Mouse (Mus musculus) frontal cortex, adult 2 months (tissue): ENCODE measurements at regions not wholly inside any gene's neighbourhood (a gene's known extent, or its start where the extent isn't known, plus 50 kb on each side); places are given as distances from the start of the nearest gene placed in this dataset.
"Not testable (repeated sequence)": the region's sequence is repeated elsewhere in the genome, so short reads cannot be mapped to it uniquely, and the experiment has no call there.

Source experiments
- DNase-seq, 2 experiments: peaks; one replicate each; pipeline ENCODE4 v3.0.0; 2022; ENCODE audit warnings: low spot score in 1 of 2; ENCODE audit errors: extremely low spot score in 1 of 2

- not testable (repeated sequence) for DNase-seq
Observed at GRCm38 (mm10) chr16:8914183-8914582, 84.3 kb downstream of the 1810013L24Rik start.

DNA sequence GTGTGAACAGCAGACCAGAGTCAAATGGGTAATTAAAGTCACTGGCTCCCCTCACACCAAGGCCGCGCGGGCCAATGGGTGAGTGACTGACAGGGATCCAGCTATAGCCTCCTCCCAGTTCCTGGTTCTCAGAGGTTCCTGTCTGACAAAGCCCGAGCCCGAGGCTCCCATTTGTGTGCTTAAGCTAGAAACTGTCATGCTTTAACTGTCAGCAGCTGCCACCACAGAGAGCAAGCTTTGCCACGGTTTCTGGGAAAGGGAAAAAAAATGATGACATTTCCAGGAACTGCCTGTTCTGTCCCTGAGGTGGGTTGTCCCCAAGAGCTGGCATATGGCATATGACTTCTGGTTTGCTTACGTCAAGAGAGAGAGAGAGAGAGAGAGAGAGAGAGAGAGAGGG, 86.2 kb downstream of the 1810013L24Rik start:
- DNase-seq, result peak in 1 of 2 experiments; percentile 18

DNA sequence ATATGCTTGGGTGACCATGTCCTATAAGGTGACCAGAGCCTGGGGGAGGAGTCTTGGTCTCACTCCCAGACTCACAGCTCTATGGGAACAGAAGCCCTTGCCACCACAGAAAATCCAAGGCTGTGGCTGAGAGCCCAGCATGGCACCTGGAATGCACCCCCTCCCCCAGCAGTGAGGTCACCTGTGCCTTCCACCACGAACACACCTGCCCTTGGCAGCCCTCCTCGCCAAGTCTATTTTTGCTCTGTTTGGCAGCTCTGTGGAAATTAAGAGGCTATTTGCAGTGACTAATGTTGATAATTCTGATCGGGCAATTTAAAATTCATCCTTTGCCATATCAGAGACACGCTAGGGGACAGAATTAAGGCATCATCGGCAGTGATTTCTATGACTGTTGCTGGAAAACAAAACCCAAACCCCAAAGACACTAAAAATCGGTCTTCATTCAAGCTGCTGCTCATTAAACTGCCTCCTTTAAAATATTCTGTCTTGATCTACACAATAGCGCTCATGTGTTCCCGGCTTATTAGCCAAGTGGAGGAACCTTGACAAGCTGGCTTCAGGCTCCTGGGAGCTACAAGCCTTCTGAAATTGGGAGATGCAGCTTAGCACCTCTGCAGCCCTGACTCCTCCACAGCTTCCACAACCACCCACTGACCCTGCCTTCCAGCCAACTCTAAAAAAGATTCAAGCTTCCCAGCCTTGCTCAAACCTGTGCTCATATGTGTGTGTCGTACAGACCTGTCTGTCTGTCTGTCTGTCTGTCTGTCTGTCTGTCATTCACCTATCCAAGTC, 89.0 kb downstream of the 1810013L24Rik start:
- peak; percentile 15 to 56 for DNase-seq

DNA sequence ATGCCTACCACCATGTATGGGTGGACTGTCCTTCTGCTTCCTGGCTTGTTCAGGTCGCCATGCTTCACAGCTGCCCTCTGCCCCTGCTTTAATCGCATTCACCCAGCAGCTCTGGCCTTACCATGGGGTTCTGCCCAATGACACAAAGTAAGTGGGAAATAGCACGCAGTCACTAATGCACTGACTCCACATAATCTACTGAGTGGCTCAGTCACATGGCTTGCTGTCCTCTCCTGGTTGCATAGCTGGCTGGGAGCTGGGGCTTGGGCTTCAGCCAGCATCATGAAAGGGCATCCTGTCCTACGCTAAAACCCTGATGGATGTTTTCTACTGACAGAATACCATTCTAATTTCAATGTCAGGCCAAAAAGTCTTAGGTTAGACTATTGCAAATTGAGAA, 94.8 kb downstream of the 1810013L24Rik start:
- DNase-seq, result no peak

GRCm38 (mm10) chr16:8931961-8932360, 102.1 kb downstream of the 1810013L24Rik start:
- no peak for DNase-seq

DNA sequence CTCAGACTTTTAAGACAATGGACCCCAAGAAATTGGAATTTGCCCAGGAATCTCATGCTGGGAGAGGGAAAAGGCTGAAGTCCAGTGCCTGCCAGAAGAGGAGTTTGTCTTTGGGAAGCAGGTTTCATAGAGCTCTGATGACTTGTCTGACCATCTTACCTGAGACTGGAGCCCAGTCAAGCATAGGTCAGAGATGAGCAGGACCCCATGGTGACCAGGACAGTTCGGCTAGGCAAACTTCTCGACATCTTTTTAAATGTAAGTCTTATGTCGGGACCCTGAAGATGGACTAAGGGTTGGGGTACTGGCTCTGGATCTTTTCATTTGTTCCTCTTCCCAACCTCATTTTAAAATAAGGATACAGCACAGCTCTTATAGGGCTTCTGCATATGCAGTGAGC, 103.2 kb downstream of the 1810013L24Rik start:
- no peak for DNase-seq

- DNase-seq, result no peak
Observed at GRCm38 (mm10) chr16:8936446-8936845, 106.5 kb downstream of the 1810013L24Rik start.

- peak; percentile 81 to 89 for DNase-seq
Observed at GRCm38 (mm10) chr16:8938516-8938915, 108.6 kb downstream of the 1810013L24Rik start.

DNA sequence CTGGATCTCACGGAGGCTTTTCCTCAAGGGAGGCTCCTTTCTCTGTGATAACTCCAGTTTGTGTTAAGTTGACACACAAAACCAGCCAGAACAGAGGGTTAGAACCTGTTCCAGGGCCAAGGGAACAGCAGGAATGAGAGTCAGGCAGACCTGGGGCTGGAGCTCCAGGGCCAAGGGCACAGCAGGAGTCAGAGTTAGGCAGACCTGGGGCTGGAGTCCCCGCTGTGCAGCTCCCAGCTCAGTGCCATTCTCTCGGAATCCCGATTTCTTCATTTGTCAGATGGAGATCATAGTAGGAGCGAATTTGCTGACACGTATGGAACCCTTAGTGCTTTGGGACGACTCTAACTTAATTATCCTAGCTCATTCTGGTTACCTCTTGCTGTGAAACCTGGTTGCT, 109.2 kb downstream of the 1810013L24Rik start:
- no peak for DNase-seq

GRCm38 (mm10) chr16:8944412-8945102, 114.7 kb downstream of the 1810013L24Rik start:
- DNase-seq, result peak in 1 of 2 experiments; percentile 37

DNA sequence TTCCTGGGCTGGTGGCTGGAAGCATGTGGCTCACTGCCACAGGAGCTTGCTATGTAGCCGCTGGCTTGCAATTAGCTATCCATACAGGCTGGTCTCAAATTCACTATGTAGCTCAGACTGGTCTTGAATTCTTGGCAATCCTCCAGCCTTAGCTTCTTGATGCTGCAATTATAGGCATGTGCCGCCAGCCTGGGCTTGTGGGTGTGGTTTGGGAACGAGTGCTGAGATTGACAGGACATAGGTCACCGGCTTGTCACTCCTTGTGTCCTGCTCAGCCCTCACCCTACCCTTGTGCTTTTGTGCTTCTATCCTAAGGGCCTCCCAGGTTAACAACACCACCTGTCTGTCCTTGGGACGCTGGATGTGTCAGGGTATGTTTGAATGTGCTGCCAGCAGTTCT, 117.9 kb downstream of the 1810013L24Rik start:
- DNase-seq, result no peak

DNA sequence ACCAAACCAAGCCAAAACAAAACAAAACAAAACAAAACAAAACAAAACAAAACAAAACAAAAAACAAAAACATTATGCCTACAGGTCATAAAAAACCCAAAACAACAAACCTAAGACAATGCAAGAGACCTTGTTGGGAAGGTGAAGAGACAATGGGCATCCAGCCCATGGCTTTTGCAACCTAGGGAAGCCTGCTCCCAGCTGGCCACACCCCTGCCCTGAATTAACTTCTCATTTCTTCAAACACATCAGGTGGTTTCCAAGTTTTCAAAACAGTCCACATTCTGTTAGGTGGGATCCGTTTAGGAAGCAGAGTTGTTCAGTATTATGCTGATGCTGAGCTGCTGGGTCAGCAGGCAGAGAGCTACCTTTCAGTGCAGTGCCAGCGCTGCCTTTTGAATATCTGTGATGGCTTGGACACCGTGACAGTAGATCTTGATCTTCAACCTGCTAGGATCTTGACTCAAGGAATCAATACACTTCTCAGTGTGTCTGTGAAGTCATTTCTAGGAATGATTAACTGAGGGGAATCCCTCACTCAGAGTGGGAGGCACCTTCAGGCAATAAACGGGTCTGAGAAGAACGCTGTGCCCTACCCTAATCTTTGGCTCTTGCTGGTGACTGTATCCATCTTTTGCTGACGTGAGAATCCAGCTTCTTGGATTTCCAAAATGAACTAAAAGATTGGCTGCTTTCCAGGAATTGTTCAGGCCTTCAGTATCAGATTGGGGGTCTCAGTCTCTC, 121.4 kb downstream of the 1810013L24Rik start:
- no peak for DNase-seq

DNA sequence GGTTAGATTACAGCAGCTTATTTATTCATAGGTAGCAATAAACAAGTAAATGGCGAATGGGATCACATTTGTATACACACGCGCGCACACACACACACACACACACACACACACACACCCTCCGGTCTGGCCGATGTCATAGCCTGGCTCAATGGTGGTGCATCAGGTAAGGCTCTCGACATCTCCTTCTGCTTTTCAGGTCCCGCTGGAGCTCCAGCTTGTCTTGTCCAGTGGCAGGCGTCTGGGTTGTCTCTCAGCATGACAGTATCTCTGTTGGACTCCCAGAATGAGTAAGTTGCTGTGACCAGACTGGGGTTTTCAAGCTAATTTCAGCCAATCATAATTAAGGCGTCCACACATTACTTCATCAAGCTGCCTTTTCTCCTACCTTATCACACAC, 131.8 kb downstream of the 1810013L24Rik start:
- DNase-seq, result no peak

- DNase-seq, result peak; percentile 85
Observed at GRCm38 (mm10) chr16:8993521-8994250, 163.8 kb downstream of the 1810013L24Rik start.

- no peak for DNase-seq
Observed at GRCm38 (mm10) chr16:8994521-8994920, 164.6 kb downstream of the 1810013L24Rik start.

- no peak for DNase-seq
Observed at GRCm38 (mm10) chr16:8997250-8997649, 167.3 kb downstream of the 1810013L24Rik start.

DNA sequence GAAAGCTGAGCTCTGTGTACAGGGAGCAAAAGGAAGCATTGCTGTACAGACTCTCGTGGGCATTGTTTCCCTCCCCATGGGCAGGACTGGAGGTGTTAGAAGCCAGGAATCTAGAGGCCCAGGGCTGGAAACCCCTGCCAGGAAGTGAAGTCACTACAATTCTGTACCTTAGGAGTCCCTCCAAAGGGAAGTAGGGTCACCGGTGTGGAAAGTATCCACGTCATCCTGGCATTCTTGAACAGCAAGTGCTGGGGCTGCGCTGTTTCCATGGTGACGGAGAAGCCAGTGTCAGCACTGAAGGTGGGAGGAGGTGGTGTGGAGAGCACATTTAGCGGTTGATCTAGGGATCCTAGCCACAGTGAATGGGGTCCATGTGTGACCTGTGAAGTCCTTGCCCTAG, 174.1 kb downstream of the 1810013L24Rik start:
- peak; percentile 66 to 82 for DNase-seq

DNA sequence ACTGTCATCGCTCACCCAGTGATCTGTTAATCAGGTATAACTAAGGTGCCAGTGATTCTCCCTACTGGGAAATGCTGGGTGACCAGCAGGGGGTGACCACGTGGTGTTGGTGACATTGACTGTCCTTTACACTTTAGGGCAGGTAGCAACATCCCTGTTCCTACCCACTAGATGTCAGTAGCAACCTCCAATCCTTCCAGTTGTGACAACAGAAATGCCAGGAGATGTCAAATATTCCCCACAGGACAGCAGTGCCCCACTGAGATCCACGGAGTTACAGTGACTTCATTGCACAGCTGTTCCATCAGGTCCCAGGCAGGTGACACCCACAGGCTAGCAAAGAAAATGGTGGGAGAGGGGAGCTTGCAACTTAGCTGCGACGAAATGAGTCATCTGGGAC, 176.0 kb downstream of the 1810013L24Rik start:
- no peak for DNase-seq

DNA sequence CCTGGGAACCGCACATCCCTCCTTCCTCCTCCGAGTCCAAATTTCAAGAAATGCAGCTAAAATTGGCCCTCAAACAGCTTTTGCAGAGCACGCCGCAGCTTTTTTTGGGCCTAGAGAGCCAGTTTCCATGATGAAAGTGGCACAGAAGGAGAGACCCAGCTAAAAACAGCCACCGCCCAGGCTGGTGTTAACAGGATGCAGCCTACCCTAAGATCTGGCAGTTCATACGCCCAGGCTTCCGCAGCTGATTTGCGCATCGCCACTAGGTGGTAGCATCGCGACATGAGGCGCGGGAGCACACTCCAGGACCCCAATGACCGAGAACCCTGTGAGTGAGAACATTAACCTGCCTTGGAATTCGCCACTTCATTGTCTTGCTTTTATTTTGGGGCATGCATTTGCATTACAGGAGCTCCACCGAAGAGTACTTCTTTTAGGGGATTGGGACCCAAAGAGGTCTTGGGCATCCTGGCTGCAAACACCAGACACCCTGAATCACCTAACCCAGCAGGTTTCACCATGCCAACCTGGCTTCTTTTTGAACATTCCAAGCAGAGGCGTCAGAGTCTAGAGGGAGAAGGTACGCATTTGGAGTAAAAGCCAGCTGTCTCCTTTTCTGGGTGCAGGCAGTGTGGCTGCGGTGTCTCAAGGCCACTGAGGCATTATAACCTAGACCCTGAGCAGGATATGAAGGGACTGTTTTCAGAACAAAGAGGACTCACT, 179.6 kb downstream of the 1810013L24Rik start:
- peak; percentile 93 to 97 for DNase-seq

- no peak for DNase-seq
Observed at GRCm38 (mm10) chr16:9011077-9011476, 181.2 kb downstream of the 1810013L24Rik start.
